Mouse (Mus musculus) E14TG2a.4 (cell line): ENCODE data around the gene Gtf3c2.

Experiments
- H3K27me3 ChIP-seq: 2 replicates; pipeline ENCODE4 v1.6.1; 2014; ENCODE audit warnings: low read length, control low read depth; ENCODE audit not compliant: insufficient read depth
- H3K36me3 ChIP-seq: 2 replicates; pipeline ENCODE4 v1.6.1; 2014; ENCODE audit warnings: low read length, control low read depth; ENCODE audit not compliant: insufficient read depth
- H3K4me1 ChIP-seq: replicated peaks from 2 replicates; pipeline ENCODE4 v1.6.1; 2014; ENCODE audit warnings: low read depth, low read length, control low read depth
- H3K4me3 ChIP-seq: replicated peaks from 2 replicates; pipeline ENCODE4 v1.5.1; 2014; ENCODE audit warnings: mild to moderate bottlenecking, low read length
- H3K9me3 ChIP-seq: 2 replicates; pipeline ENCODE4 v1.6.1; 2014; ENCODE audit warnings: low read length, control low read depth
- CTCF ChIP-seq: conservative IDR thresholded peaks from 2 replicates; pipeline ENCODE4 v1.5.1; 2014; ENCODE audit warnings: low read length
- NANOG ChIP-seq: IDR thresholded peaks from 2 replicates; pipeline ENCODE4 v1.6.1; 2014; ENCODE audit warnings: borderline replicate concordance, low read length, mixed read lengths
- POU5F1 ChIP-seq: IDR thresholded peaks from 2 replicates; pipeline ENCODE4 v1.6.1; 2014; ENCODE audit warnings: low read length, borderline replicate concordance

The Gtf3c2 gene

GRCm38 (mm10) chr5:31194486-31195485 lies 14.8 kb upstream of the Gtf3c2 start:
- no peaks in the 10 kb centered on the region for H3K9me3 ChIP-seq
- no peak for TF ChIP-seq NANOG
- peak overlapping the region; percentile 99 for H3K4me3 ChIP-seq
- H3K36me3 ChIP-seq = peaks cover 74% of the 10 kb centered on the region
- H3K27me3 ChIP-seq = no peaks in the 10 kb centered on the region
- peaks cover 88% of the 10 kb centered on the region for H3K4me1 ChIP-seq

DNA sequence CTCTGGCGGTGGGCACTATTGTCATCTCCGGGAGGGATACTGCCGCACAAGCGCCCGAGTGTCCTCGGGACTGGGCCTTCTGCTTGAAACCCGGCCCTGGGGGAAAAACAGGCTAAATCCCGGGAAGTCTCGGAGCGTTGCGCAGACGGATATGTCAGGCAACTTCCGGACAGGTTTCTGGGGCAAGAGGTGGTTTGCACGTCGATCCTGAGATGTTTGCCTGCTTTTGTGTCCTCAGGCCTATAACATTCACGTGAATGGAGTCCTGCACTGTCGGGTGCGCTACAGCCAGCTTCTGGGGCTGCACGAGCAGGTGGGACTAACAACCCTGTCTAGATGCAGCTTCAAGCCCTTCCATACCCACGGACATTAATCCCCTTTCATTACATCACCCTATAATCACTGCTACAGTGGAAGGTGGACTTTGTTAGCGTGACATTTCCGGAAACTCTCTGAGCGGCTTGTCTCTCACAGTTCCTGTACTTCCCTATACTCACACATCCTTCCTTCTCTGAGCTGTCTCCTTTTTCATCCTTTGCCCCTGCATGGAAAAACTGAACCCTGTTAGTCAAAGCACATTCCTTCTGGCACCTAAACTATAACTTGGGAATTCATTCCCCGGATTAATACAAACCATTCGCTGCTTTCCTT lies 13.8 kb upstream of the Gtf3c2 start:
- H3K27me3 ChIP-seq = no peaks in the 10 kb centered on the region
- H3K9me3 ChIP-seq = no peaks in the 10 kb centered on the region
- peaks cover 79% of the 10 kb centered on the region for H3K4me1 ChIP-seq
- H3K4me3 ChIP-seq = peak overlapping the region; percentile 99
- peaks cover 73% of the 10 kb centered on the region for H3K36me3 ChIP-seq
- TF ChIP-seq CTCF (no peak), POU5F1 (no peak), NANOG (no peak)

- H3K9me3 ChIP-seq = no peaks in the 10 kb centered on the region
- peak within 1 kb of the TSS; percentile 99 for H3K4me3 ChIP-seq
- peaks cover 73% of the 10 kb centered on the region for H3K36me3 ChIP-seq
- no peaks in the 10 kb centered on the region for H3K27me3 ChIP-seq
- TF ChIP-seq POU5F1 (no peak), CTCF (no peak), NANOG (no peak)
- H3K4me1 ChIP-seq = peaks cover 77% of the 10 kb centered on the region
These were observed 13.1 kb upstream of the Gtf3c2 start, which contains the start of the genes Snx17 and Eif2b4 for GRCm38 (mm10) chr5:31192939-31193630. Gene Snx17 (plus strand): TSS chr5:31193227. Gene Eif2b4 (minus strand): TSS chr5:31193430.

DNA sequence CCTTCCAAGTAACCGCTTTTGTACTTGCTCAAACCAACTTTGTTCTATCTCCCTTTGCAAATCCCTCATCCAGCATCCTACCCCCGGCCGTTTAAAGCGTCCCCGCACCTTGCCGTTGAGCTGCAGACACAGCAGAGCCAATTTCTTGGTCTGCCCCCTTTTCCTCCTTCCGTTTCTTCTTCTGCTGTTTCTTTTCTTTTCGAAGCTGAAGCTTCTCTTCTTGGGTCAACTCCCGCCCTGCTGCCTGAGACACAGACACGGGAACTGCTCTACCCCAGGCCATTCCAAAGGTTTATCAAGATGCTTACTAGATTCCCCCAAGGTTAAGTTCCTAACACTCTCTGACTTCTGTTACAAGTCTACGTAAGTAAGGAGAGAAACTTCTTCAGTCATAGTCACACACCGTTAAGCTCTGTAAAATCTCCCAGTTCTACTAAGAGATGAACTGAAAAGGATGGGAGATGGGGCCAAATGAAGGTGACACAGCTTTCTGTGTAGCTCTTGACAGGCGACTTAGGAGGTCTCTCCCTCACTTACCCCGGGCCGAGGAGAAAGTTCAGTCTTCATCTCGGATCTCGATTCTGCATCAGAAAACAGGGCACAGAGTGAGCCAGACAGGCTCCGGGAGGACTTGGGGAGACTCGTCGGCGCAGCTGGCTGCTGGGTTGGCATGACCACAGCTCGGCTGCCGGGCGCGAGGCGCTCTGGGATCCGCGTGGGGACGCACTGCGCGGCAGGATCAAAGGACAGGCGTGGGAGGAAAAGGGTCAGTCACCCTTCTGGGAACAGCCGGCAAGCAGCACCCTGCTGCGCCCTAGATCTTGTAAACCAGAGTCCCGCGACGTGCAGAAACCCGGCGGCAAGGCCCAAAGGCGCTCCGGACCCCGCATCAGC lies 12.3 kb upstream of the Gtf3c2 start:
- TF ChIP-seq POU5F1 (no peak), CTCF (no peak), NANOG (no peak)
- Histone ChIP-seq H3K4me3 (peak overlapping the region; percentile 99), H3K36me3 (peaks cover 73% of the 10 kb centered on the region)

DNA sequence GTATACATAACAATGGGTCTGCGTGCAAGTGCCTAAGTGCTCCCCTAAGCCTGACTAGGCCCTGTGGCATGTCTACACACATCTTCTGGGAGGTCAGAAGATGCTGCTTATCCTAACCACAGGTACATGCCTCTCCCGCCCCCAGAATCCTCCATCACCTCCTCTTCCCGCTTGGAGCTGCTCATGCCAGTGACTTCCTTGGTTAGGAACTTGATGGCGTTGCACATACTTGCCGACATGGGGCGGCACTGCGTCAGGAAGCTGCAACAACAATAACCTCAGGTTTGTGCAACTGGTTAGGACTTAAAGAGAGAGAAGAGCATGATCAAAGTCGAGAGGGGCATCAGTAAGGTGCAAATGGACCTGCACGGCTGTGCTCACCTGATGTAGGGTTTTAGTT lies 10.3 kb upstream of the Gtf3c2 start:
- TF ChIP-seq CTCF (no peak), POU5F1 (no peak), NANOG (no peak)
- Histone ChIP-seq H3K4me3 (no peak overlapping the region), H3K36me3 (peaks cover 58% of the 10 kb centered on the region), H3K9me3 (no peaks in the 10 kb centered on the region), H3K4me1 (peaks cover 48% of the 10 kb centered on the region), H3K27me3 (no peaks in the 10 kb centered on the region)

More for the DNA sequence above, 12.3 kb upstream of the Gtf3c2 start:
- no peaks in the 10 kb centered on the region for H3K27me3 ChIP-seq
- H3K9me3 ChIP-seq = no peaks in the 10 kb centered on the region
- peaks cover 69% of the 10 kb centered on the region for H3K4me1 ChIP-seq

GRCm38 (mm10) chr5:31188223-31188840 lies 8.4 kb upstream of the Gtf3c2 start:
- Histone ChIP-seq H3K36me3 (peaks cover 49% of the 10 kb centered on the region), H3K4me3 (no peak overlapping the region), H3K27me3 (no peaks in the 10 kb centered on the region), H3K4me1 (peaks cover 34% of the 10 kb centered on the region), H3K9me3 (no peaks in the 10 kb centered on the region)
- TF ChIP-seq POU5F1 (no peak), NANOG (no peak), CTCF (peak; percentile 50)

DNA sequence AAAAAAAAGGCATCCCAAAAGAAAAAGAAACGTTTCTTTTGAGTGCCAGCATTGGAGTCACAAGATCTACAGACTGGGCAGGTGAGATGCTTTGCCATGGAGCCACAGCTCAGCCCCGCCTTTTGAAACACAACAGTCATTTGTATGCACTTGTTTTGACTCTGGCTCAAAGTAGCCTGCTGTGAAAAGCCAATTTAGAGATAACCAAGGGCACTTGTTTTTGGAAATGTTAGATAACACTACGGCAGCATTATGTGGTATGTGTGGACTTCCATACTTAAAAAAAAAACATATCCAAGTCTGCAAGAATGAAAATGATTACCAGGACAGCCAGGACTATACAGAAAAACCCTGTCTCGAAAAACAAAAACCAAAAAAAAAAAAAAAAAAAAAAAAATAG lies 3.7 kb upstream of the Gtf3c2 start:
- Histone ChIP-seq H3K4me3 (no peak overlapping the region), H3K27me3 (no peaks in the 10 kb centered on the region), H3K4me1 (peaks cover 31% of the 10 kb centered on the region), H3K36me3 (peaks cover 23% of the 10 kb centered on the region), H3K9me3 (no peaks in the 10 kb centered on the region)
- TF ChIP-seq POU5F1 (no peak), CTCF (no peak), NANOG (no peak)
